Mouse (Mus musculus): ENCODE data around the gene Vps51.
"Not testable (repeated sequence)": the region's sequence is repeated elsewhere in the genome, so short reads cannot be mapped to it uniquely, and the experiment has no call there.

Gene Vps51

GRCm38 (mm10) chr19:6047154-6047898 is 29.7 kb downstream of the Vps51 start:
- DNase-seq = no peak

DNA sequence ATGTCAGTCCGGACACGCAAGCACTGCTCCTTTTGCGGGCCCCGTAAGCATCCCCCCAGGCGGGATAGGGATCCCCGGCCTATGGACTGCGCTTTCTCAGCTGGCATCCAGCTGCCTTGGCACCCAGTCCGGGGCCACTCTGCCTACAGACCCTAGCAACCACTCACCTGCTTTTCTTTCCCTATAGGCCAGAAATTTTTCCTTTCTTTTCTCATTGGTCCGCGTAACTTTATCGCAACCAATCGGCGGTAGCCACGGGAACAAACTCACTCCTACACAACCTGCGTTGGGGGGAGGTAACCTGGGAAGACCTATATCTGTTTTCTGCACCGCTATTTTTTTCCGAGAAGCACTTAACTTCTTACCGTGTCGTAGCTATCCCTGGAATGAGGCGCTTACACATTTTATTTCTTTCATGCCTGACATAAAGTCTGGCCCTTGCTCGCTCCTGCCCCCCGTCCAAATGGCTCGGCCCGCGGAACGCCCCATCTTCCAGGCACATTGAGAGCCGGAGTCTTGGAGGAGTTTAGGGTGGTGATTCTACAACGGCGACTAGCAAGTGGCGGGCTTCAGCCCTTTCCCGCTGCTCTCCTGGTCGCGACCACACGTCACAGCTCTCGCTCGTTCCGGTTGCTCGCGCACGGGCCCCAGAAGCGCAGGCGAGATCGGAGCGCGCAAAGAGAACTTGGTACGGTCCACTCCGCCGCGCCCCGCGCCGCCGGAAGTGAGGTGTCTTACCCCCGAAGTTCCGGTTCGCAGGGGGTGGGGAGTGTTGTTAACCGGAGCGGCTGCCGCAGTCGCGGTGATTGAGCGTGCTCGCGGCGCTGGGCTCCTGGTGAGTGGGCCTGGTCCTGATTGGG is 30.5 kb downstream of the Vps51 start, which contains the start of gene Syvn1:
Gene Syvn1 (plus strand): TSS at position 283 of the 860 bp plus-strand sequence.
- DNase-seq = peak; percentile 88 to 89

- no peak for DNase-seq
Measured at GRCm38 (mm10) chr19:6045366-6046293, 31.4 kb downstream of the Vps51 start.

- DNase-seq = not testable (repeated sequence)
Measured at GRCm38 (mm10) chr19:6044102-6044501, 32.9 kb downstream of the Vps51 start.

GRCm38 (mm10) chr19:6042293-6042692 is 34.7 kb downstream of the Vps51 start:
- DNase-seq = no peak

- DNase-seq = no peak
Measured at GRCm38 (mm10) chr19:6040002-6040401, 37.0 kb downstream of the Vps51 start.

DNA sequence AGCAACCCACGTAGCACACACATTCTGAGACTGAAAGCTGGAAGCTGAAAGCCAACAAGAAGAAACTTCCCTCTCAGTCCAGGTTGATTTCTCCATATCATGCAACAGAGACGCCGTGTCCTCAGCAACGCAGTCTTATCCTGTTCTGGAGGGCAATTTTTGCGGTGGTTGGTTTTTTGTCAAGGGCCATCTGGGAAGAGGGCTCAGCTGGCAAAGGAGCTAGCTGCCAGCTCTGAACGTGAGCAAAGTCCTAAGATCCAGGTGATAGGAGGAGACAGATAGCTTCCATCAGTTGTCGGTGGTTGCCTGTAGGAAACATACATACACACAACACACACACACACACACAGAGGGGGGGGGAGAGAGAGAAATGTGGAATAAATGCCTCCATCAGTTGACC is 38.7 kb downstream of the Vps51 start:
- no peak for DNase-seq

DNA sequence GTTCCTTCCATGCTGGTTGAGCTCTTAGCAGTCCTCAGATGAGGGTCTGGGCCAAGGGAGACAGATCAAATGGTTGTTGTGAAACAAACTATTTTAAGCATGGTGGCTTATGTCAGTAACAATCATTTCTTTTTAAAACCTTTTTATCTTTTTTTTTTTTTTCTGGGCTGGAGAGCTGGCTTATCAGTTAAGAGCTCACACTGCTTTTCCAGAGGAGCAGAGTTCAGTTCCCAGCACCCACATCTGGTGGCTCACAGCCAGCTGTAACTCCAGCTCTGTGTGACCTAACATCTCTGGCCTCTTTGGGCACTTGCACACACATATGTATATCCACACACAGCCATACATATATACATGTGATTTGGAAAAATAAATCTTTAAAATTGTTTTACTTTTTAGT is 39.3 kb downstream of the Vps51 start:
- no peak for DNase-seq

DNA sequence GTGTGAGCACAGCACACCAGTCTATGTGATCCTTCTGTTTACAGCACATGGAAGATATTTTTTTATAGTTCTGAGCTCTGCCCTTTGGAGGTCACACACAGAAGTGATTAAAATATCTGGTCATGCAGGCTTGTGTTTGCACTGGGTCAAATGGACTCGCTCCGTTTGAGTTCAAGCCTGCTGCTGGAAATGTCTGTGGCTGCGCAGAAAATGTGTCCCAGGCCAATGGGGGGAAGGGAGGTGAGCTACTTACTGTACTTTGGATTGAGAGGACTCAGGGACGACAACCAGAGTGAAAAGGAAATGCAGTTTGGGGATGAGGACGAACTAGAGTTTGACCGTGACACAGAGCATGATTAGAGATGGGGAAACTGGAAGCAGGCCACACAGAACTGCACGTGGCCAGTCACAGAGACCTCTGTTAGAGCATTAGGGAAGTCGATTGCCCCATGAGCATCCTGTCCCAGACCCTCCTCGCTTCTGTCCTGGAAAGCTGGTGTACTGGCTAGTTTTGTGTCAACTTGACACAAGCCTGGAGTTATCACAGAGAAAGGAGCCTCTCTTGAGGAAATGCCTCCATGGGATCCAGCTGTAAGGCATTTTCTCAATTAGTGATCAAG is 41.0 kb downstream of the Vps51 start:
- DNase-seq = no peak

- no peak for DNase-seq
Measured at GRCm38 (mm10) chr19:6030520-6031280, 46.3 kb downstream of the Vps51 start.

- no peak for DNase-seq
Measured at GRCm38 (mm10) chr19:6029426-6029825, 47.6 kb downstream of the Vps51 start.

DNA sequence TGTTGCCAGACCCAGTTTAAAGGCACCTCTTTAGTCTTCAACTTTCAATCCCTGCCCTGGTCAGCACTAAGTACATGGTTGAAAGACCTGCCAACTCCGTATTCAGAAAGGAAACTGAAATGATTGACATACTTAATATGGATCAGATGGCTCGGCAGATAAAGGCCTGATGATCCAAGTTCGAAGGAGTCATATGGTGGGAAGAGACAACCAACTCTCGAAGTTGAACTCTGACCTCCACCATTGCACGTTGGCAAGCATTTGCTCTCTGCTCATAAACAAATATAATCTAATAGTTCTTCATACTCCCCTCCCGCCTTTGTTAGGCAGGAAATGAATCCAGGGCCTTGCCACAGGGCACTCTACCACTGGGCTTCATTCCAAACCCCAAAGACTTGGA is 48.0 kb downstream of the Vps51 start:
- DNase-seq = no peak

DNA sequence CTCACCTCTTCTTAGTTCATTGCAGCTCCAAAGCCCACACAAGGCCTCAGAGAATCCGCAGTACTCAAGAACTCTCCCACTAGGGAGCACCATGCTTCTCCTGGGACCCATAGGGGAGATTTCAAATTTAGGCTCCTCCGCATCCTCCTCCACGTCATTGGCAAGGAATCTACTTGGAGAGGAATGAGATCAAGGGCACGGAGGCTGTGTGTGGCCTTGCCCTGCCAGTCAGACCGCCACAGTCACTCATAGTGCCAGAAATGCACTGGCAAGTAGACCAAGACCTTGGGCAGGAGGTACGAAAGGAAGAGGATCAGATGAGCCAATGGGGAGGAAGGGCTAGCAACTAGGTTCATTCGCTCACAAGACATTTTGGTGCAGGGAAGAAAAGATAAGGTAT is 53.1 kb downstream of the Vps51 start:
- no peak for DNase-seq

DNA sequence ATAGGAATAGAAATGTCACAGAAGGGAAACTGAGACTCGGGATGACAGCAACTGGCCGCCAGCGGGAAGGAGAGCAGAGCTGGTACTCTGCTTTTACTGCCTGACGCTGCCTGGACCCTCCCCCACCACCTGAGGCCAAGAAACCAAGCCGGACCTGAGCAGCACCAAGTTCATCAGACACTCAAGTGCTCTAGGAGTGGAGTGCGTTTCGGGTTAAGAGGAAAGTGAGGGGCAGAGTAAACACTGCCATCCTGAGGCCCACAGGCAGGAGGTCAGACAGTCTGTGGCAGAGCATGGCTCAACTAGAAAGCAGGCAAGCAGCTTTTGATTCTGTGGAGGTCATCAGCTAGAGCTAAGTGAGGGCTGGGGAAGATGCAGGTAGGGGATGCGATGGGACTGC is 54.0 kb downstream of the Vps51 start:
- no peak for DNase-seq

- no peak for DNase-seq
Measured at GRCm38 (mm10) chr19:6020276-6020675, 56.8 kb downstream of the Vps51 start.

GRCm38 (mm10) chr19:6018142-6019089 is 58.6 kb downstream of the Vps51 start:
- peak; percentile 81 to 84 for DNase-seq
